Comparison of ENCODE assay signal across 8 mouse cellular contexts in the genomic region with DNA sequence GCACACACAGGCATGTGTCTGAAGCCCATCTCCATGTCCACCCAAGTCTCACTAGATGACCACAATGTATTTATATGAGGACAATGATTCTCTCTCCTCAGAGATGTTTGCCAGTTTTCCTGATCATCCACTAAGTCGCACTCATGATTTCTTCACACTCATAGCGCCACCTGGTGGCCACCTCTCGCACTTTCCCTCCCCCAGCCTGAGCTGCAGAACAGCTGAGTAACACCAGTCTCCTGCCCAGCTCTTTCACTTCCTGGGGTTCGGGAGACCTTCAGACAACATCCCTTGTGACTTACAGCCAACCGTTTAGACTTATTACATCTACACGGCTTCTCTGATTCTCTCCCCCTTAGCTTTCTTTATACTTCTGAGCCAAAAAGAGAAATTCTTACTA. TPM values are rescaled to one million over a fixed set of nuclear protein-coding genes. Genes with fewer than 3 reads are reported as not detected.
DNase-seq lines count a peak whose midpoint lies in the region; ATAC-seq and TF ChIP-seq lines count a peak whose summit lies in the region.

No protein-coding gene starts in this region.

- H3K27ac ChIP-seq in heart, embryonic 11.5 days (ENCODE audit: low read depth, low read length): no peak overlapping the region
- H3K27ac ChIP-seq in gastrocnemius, adult 2 months: no peak overlapping the region
- no peak overlapping the region for H3K27ac ChIP-seq in intestine, postnatal 0 days (ENCODE audit: low read depth, low read length)
- H3K27ac ChIP-seq in limb, embryonic 10.5 days: no peak overlapping the region

- intact Hi-C loops in gastrocnemius, adult 2 months (cut with DNase I): loop anchor here (2.0 to 10.0 kb wide), 3 partner anchors 135 to 1419 kb away; no protein-coding TSS in a partner anchor

- TF ChIP-seq CTCF in gastrocnemius, adult 2 months (IDR thresholded peaks at IDR 0.05): peak; percentile 81
- peak; percentile 94 for TF ChIP-seq CTCF in intestine, postnatal 0 days (IDR thresholded peaks at IDR 0.05; ENCODE audit: low read depth)

- WGBS in heart, embryonic 11.5 days (ENCODE audit: insufficient replicate concordance): 9% methylated on average over 6 of the region's 6 CpGs
- 4% methylated on average over 6 of the region's 6 CpGs for WGBS in intestine, postnatal 0 days
- WGBS in limb, embryonic 10.5 days: 12% methylated on average over 6 of the region's 6 CpGs

- H3K4me2 ChIP-seq in heart, embryonic 11.5 days: no peak overlapping the region
- no peak overlapping the region for H3K4me2 ChIP-seq in intestine, postnatal 0 days (replicated peaks; ENCODE audit: low read depth)

- H3K27me3 ChIP-seq in heart, embryonic 11.5 days (ENCODE audit: control insufficient read depth, insufficient read depth, low read length): peaks cover 24% of the 10 kb centered on the region
- H3K27me3 ChIP-seq in intestine, postnatal 0 days (replicated peaks; ENCODE audit: control insufficient read depth, insufficient read depth, low read length): no peaks in the 10 kb centered on the region
- H3K27me3 ChIP-seq in limb, embryonic 10.5 days (ENCODE audit: low read depth, poor library complexity, severe bottlenecking): no peaks in the 10 kb centered on the region

- H3K9me3 ChIP-seq in heart, embryonic 11.5 days (replicated peaks; ENCODE audit: control insufficient read depth, low read length): no peaks in the 10 kb centered on the region
- no peaks in the 10 kb centered on the region for H3K9me3 ChIP-seq in intestine, postnatal 0 days (ENCODE audit: control insufficient read depth)
- H3K9me3 ChIP-seq in limb, embryonic 10.5 days (replicated peaks): no peaks in the 10 kb centered on the region

- H3K36me3 ChIP-seq in heart, embryonic 11.5 days (ENCODE audit: control insufficient read depth, insufficient read depth, low read length): no peaks in the 10 kb centered on the region
- no peaks in the 10 kb centered on the region for H3K36me3 ChIP-seq in intestine, postnatal 0 days (ENCODE audit: control insufficient read depth, insufficient read depth)
- no peaks in the 10 kb centered on the region for H3K36me3 ChIP-seq in limb, embryonic 10.5 days

- peak; percentile 96 for DNase-seq in heart, adult 11 months
- peak; percentile 80 to 89 for DNase-seq in cerebellum, postnatal 25 days
- DNase-seq in gastrocnemius, adult 2 months: peak; percentile 83
- peak; percentile 95 for DNase-seq in limb, embryonic 10.5 days (ENCODE audit: low spot score)
- peak; percentile 47 to 54 for DNase-seq in spleen, postnatal 36 days (ENCODE audit: low spot score in 2 of 2)

- no peaks in the 10 kb centered on the region for H3K4me1 ChIP-seq in heart, embryonic 11.5 days (ENCODE audit: control insufficient read depth, insufficient read depth, low read length)
- H3K4me1 ChIP-seq in intestine, postnatal 0 days (replicated peaks; ENCODE audit: control insufficient read depth, insufficient read depth, low read length): no peaks in the 10 kb centered on the region
- peaks cover 60% of the 10 kb centered on the region for H3K4me1 ChIP-seq in limb, embryonic 10.5 days

- ATAC-seq in heart, embryonic 11.5 days (replicated peaks; ENCODE audit: insufficient number of reproducible peaks, low FRiP score, low TSS enrichment): no peak
- no peak for ATAC-seq in intestine, postnatal 0 days
- ATAC-seq in monocyte, adult 5-6 weeks (replicated peaks; ENCODE audit: insufficient number of reproducible peaks, low FRiP score, low TSS enrichment, poor library complexity, severe bottlenecking): peak; percentile 68; the same call in 1 of the 2 replicates

- no peak overlapping the region for H3K9ac ChIP-seq in heart, embryonic 11.5 days (ENCODE audit: low read depth, low read length)
- no peak overlapping the region for H3K9ac ChIP-seq in intestine, postnatal 0 days (ENCODE audit: low read depth, low read length)

- H3K4me3 ChIP-seq in heart, embryonic 11.5 days (ENCODE audit: low read depth, low read length): no peak overlapping the region
- no peak overlapping the region for H3K4me3 ChIP-seq in gastrocnemius, adult 2 months
- no peak overlapping the region for H3K4me3 ChIP-seq in intestine, postnatal 0 days (ENCODE audit: low read depth, low read length)
- no peak overlapping the region for H3K4me3 ChIP-seq in limb, embryonic 10.5 days

RNA-seq across cellular contexts. Expression of a gene that starts 37.3 kb away (rescaled TPM):
- polyA plus RNA-seq in heart, embryonic 11.5 days (2014; fragmentation: Nextera tagmentation; extraction: Ambion mirVana): 16.0 and 21.2 TPM in 2 replicates
- total RNA-seq in gastrocnemius, adult 2 months (2021): 1 to 10 TPM; 8.9 to 9.8 TPM
- polyA plus RNA-seq in intestine, postnatal 0 days (2015; fragmentation: Nextera tagmentation; extraction: Ambion mirVana): 10.7 and 11.5 TPM in 2 replicates
- polyA plus RNA-seq in limb, embryonic 10.5 days (2016; fragmentation: Nextera tagmentation; extraction: Ambion mirVana): 23.7 and 23.8 TPM in 2 replicates
- 2.1 to 8.2 TPM (median 2.6 TPM) in 3 replicates for total RNA-seq in monocyte, adult 5-6 weeks (2017)
